In genomic region chr2:7531185-7531960, GRCm38 (mm10) we compare ENCODE assay signal across 13 mouse cellular contexts. TPM values are rescaled to one million over a fixed set of nuclear protein-coding genes. Genes with fewer than 3 reads are reported as not detected.
DNase-seq lines count a peak whose midpoint lies in the region; ATAC-seq lines count a peak whose summit lies in the region.
"Had no signal": no experiment of that assay in that cellular context is flagged by ENCODE, and none has a peak within 500 bp of the region (broad histone marks: within the 10 kb centered on the region; RNA-seq: fewer than 3 reads in every experiment).

No protein-coding gene starts in this region.

- no peak for DNase-seq in forebrain, embryonic 11.5 days (ENCODE audit: low spot score)
- peak; percentile 84 for DNase-seq in brain, adult 2 months (ENCODE audit: low read depth, low spot score)
- no peak for DNase-seq in right cerebral cortex, postnatal 25 days
- DNase-seq in kidney, postnatal 36 days, result no peak
- DNase-seq: cerebellum, postnatal 25 days; gastrocnemius, postnatal 36 days; kidney, postnatal 14 days had no signal

- WGBS in forebrain, embryonic 15.5 days, result 54% methylated on average over 6 of the region's 6 CpGs
- 74% methylated on average over 6 of the region's 6 CpGs for WGBS in forebrain, embryonic 11.5 days
- WGBS in hindbrain, embryonic 16.5 days, result 62% methylated on average over 6 of the region's 6 CpGs
- whole genome bisulfite sequencing in midbrain, embryonic 16.5 days, result 29% methylated on average over 6 of the region's 6 CpGs

- H3K4me3 ChIP-seq in forebrain, embryonic 15.5 days, result no peak overlapping the region
- H3K4me3 ChIP-seq in forebrain, embryonic 11.5 days (ENCODE audit: low read depth, low read length), result no peak overlapping the region
- no peak overlapping the region for H3K4me3 ChIP-seq in hindbrain, embryonic 16.5 days (ENCODE audit: low read length)
- H3K4me3 ChIP-seq in midbrain, embryonic 16.5 days (ENCODE audit: low read depth, low read length), result no peak overlapping the region
- H3K4me3 ChIP-seq: erythroblast, embryonic 14.5 days; heart, embryonic 13.5 days; lung, embryonic 15.5 days had no signal

- ATAC-seq in forebrain, embryonic 15.5 days (replicated peaks), result 0 out of 2 replicates have a peak, but pooled peaks have one; percentile 30
- no peak for ATAC-seq in forebrain, embryonic 11.5 days (replicated peaks; ENCODE audit: low FRiP score)
- peak; percentile 76 for ATAC-seq in hindbrain, embryonic 16.5 days
- peak; percentile 80 for ATAC-seq in midbrain, embryonic 16.5 days

- H3K9ac ChIP-seq in forebrain, embryonic 15.5 days (replicated peaks), result no peak overlapping the region
- no peak overlapping the region for H3K9ac ChIP-seq in forebrain, embryonic 11.5 days (ENCODE audit: low read length)
- no peak overlapping the region for H3K9ac ChIP-seq in hindbrain, embryonic 16.5 days (ENCODE audit: low read depth, low read length)
- no peak overlapping the region for H3K9ac ChIP-seq in midbrain, embryonic 16.5 days (ENCODE audit: low read depth, low read length)
- H3K9ac ChIP-seq: heart, embryonic 13.5 days; lung, embryonic 15.5 days had no signal

- H3K9me3 ChIP-seq in forebrain, embryonic 15.5 days, result no peaks in the 10 kb centered on the region
- H3K9me3 ChIP-seq in forebrain, embryonic 11.5 days (ENCODE audit: control insufficient read depth, low read length), result no peaks in the 10 kb centered on the region
- no peaks in the 10 kb centered on the region for H3K9me3 ChIP-seq in hindbrain, embryonic 16.5 days (ENCODE audit: control insufficient read depth, low read length)
- no peaks in the 10 kb centered on the region for H3K9me3 ChIP-seq in midbrain, embryonic 16.5 days (replicated peaks; ENCODE audit: control insufficient read depth, low read length, poor library complexity, severe bottlenecking)
- H3K9me3 ChIP-seq: heart, embryonic 13.5 days; lung, embryonic 15.5 days had no signal

- H3K4me2 ChIP-seq in forebrain, embryonic 15.5 days (replicated peaks), result no peak overlapping the region
- H3K4me2 ChIP-seq in forebrain, embryonic 11.5 days (ENCODE audit: low read depth, low read length, severe bottlenecking), result no peak overlapping the region
- H3K4me2 ChIP-seq in hindbrain, embryonic 16.5 days (ENCODE audit: low read length), result no peak overlapping the region
- no peak overlapping the region for H3K4me2 ChIP-seq in midbrain, embryonic 16.5 days (ENCODE audit: low read length)
- H3K4me2 ChIP-seq: heart, embryonic 13.5 days; lung, embryonic 15.5 days had no signal

- H3K36me3 ChIP-seq in forebrain, embryonic 15.5 days, result no peaks in the 10 kb centered on the region
- no peaks in the 10 kb centered on the region for H3K36me3 ChIP-seq in forebrain, embryonic 11.5 days (ENCODE audit: control insufficient read depth, insufficient read depth, low read length)
- H3K36me3 ChIP-seq in hindbrain, embryonic 16.5 days (ENCODE audit: control insufficient read depth, insufficient read depth, low read length), result no peaks in the 10 kb centered on the region
- no peaks in the 10 kb centered on the region for H3K36me3 ChIP-seq in midbrain, embryonic 16.5 days (ENCODE audit: control insufficient read depth, insufficient read depth, low read length)
- H3K36me3 ChIP-seq: heart, embryonic 13.5 days; lung, embryonic 15.5 days had no signal

- peak overlapping the region; percentile 66 for H3K27ac ChIP-seq in forebrain, embryonic 15.5 days (replicated peaks)
- H3K27ac ChIP-seq in forebrain, embryonic 11.5 days (ENCODE audit: low read depth, low read length), result no peak overlapping the region
- H3K27ac ChIP-seq in hindbrain, embryonic 16.5 days (ENCODE audit: low read depth, low read length), result peak overlapping the region; percentile 44
- H3K27ac ChIP-seq in midbrain, embryonic 16.5 days (ENCODE audit: low read length), result peak overlapping the region; percentile 81
- H3K27ac ChIP-seq: heart, embryonic 13.5 days; lung, embryonic 15.5 days had no signal

- no peaks in the 10 kb centered on the region for H3K27me3 ChIP-seq in forebrain, embryonic 15.5 days
- no peaks in the 10 kb centered on the region for H3K27me3 ChIP-seq in forebrain, embryonic 11.5 days (ENCODE audit: control insufficient read depth, insufficient read depth, low read length)
- no peaks in the 10 kb centered on the region for H3K27me3 ChIP-seq in hindbrain, embryonic 16.5 days (replicated peaks; ENCODE audit: control insufficient read depth, insufficient read depth, low read length)
- no peaks in the 10 kb centered on the region for H3K27me3 ChIP-seq in midbrain, embryonic 16.5 days (ENCODE audit: control insufficient read depth, insufficient read depth, low read depth, low read length)
- H3K27me3 ChIP-seq: heart, embryonic 13.5 days; lung, embryonic 15.5 days had no signal

- peaks cover 23% of the 10 kb centered on the region for H3K4me1 ChIP-seq in forebrain, embryonic 15.5 days
- peaks cover 9% of the 10 kb centered on the region; the same call in 1 of the 2 replicates for H3K4me1 ChIP-seq in forebrain, embryonic 11.5 days (replicated peaks; ENCODE audit: control insufficient read depth, insufficient read depth, low read length)
- H3K4me1 ChIP-seq in hindbrain, embryonic 16.5 days (ENCODE audit: control insufficient read depth, insufficient read depth, low read depth, low read length), result peaks cover 7% of the 10 kb centered on the region
- peaks cover 29% of the 10 kb centered on the region for H3K4me1 ChIP-seq in midbrain, embryonic 16.5 days (ENCODE audit: control insufficient read depth, insufficient read depth, low read length)
- H3K4me1 ChIP-seq: lung, embryonic 15.5 days had no signal

RNA-seq across cellular contexts. Expression of gene Celf2, which starts 22.0 kb away (rescaled TPM):
- polyA plus RNA-seq in forebrain, embryonic 15.5 days (2015; fragmentation: Nextera tagmentation; extraction: Ambion mirVana), result 322 and 348 TPM in 2 replicates
- 116 and 124 TPM in 2 replicates for polyA plus RNA-seq in forebrain, embryonic 11.5 days (2014; fragmentation: Nextera tagmentation; extraction: Ambion mirVana)
- polyA plus RNA-seq in hindbrain, embryonic 16.5 days (2015; fragmentation: Nextera tagmentation; extraction: Ambion mirVana), result 130 and 134 TPM in 2 replicates
- 160 and 200 TPM in 2 replicates for polyA plus RNA-seq in midbrain, embryonic 16.5 days (2015; fragmentation: Nextera tagmentation; extraction: Ambion mirVana)
